Mouse (Mus musculus): ENCODE results near the gene Zwilch.

DNA sequence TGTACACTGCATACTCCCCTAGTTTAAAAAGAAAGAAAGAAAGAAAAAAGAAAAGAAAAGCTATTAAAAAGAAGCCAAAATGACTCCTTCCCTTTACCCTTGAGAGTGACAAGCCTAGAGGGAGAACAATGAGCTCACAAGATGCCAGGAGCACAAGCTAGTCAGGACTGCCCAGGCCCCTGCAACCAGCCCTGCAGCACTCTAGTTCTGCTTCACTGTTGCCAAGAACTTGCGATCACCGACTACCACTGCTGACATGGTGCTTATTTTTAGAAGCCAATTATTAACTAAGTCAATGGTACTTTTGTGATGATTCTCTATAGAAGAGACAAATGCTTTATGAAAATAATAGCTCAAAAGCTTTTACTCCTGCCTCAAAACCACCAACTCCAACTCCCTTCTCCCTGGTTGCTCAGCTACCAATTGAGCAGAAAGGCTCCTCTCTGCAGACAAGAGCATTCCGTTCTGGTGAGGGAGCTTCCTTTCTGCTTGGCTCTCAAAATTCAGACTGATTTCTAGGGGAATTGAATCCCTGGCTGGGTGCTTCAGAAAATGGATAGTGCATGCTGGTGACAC lies 34.7 kb upstream of the Zwilch start:
- TF ChIP-seq ZNF384 (IDR thresholded peaks at IDR 0.05; ENCODE audit: low read depth, low read length), result no peak
- no peak for TF ChIP-seq CTCF (conservative IDR thresholded peaks at IDR 0.05 in 1 of 2, IDR thresholded peaks at IDR 0.05 in 1 of 2; ENCODE audit: low read depth in 2 of 2, low read length in 2 of 2)
- no peak for TF ChIP-seq ELF1 (IDR thresholded peaks at IDR 0.05; ENCODE audit: low read depth, low read length)
- no peak for TF ChIP-seq SMC3 (IDR thresholded peaks at IDR 0.05; ENCODE audit: low read depth, low read length)
- TF ChIP-seq POLR2A (IDR thresholded peaks at IDR 0.05; ENCODE audit: low read depth, low read length), result no peak
- no peak for TF ChIP-seq ZC3H11A (IDR thresholded peaks at IDR 0.05; ENCODE audit: low read depth, low read length)
- no peak for TF ChIP-seq MAFK (IDR thresholded peaks at IDR 0.05; ENCODE audit: insufficient replicate concordance, low read length)
- TF ChIP-seq ETS1 (conservative IDR thresholded peaks at IDR 0.05; ENCODE audit: low read depth, low read length), result no peak
- no peak for TF ChIP-seq MAX (IDR thresholded peaks at IDR 0.05; ENCODE audit: low read length)
- no peak for TF ChIP-seq EP300 (IDR thresholded peaks at IDR 0.05; ENCODE audit: low read length)
- no peak for TF ChIP-seq GABPA (IDR thresholded peaks at IDR 0.05; ENCODE audit: insufficient replicate concordance, low read depth, low read length)
- TF ChIP-seq CHD2 (IDR thresholded peaks at IDR 0.05; ENCODE audit: low read length), result no peak
- no peak for TF ChIP-seq NRF1 (IDR thresholded peaks at IDR 0.05; ENCODE audit: low read depth, low read length)
